8 mouse cellular contexts compared by ENCODE assay signal in the genomic region with DNA sequence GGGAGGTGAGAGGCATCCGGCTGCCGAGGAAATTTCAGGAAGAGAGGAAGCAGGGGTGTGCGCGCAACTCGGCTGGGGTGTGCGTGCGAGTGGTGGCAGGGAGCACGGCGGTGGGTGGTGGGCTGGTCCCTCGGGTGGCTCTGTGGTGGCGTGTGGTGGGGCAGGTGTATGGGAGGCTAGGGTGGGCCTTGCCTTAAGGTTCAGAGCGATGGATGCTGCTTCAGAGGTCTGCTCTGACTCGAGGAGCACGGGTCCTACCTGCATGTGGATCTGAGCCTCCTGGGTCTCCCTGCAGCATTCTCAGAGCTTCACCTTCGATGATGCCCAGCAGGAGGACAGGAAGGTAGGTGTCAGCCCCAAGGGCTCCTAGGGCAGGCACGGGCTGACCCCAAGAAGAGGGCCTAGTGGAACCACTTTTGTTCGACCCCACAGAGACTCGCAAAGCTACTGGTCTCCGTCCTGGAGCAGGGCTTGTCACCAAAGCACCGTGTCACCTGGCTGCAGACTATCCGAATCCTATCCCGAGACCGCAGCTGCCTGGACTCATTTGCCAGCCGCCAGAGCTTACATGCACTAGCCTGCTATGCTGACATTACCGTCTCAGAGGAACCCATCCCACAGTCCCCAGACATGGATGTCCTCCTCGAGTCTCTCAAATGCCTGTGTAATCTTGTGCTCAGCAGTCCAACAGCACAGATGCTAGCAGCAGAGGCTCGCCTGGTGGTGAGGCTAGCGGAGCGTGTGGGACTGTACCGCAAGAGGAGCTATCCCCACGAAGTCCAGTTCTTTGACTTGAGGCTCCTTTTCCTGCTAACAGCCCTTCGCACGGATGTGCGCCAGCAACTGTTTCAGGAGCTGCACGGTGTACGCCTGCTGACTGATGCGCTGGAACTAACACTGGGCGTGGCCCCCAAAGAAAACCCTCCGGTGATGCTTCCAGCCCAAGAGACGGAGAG. TPM values are rescaled to one million over a fixed set of nuclear protein-coding genes. Genes with fewer than 3 reads are reported as not detected.
DNase-seq lines count a peak whose midpoint lies in the region; ATAC-seq and TF ChIP-seq lines count a peak whose summit lies in the region.

A gene (minus strand): TSS at position 28 of the 956 bp plus-strand sequence.

- peaks cover 72% of the 10 kb centered on the region for H3K4me1 ChIP-seq in E14TG2a.4 (replicated peaks; ENCODE audit: low read depth, low read length)
- peaks cover 22% of the 10 kb centered on the region for H3K4me1 ChIP-seq in heart, embryonic 12.5 days (replicated peaks)
- peaks cover 22% of the 10 kb centered on the region for H3K4me1 ChIP-seq in midbrain, embryonic 14.5 days (ENCODE audit: control insufficient read depth, insufficient read depth, low read length)

- H3K4me3 ChIP-seq in E14TG2a.4 (replicated peaks; ENCODE audit: low read length) = peak within 1 kb of the TSS; percentile 90
- peak within 1 kb of the TSS; percentile 70 for H3K4me3 ChIP-seq in heart, embryonic 12.5 days
- H3K4me3 ChIP-seq in left cerebral cortex, adult 2 months = peak within 1 kb of the TSS; percentile 75
- peak within 1 kb of the TSS; percentile 85 for H3K4me3 ChIP-seq in midbrain, embryonic 14.5 days (replicated peaks; ENCODE audit: low read depth, low read length)

- peak within 1 kb of the TSS; percentile 87 for H3K27ac ChIP-seq in heart, embryonic 12.5 days (ENCODE audit: poor library complexity, severe bottlenecking)
- H3K27ac ChIP-seq in left cerebral cortex, adult 2 months = peak within 1 kb of the TSS; percentile 90
- H3K27ac ChIP-seq in midbrain, embryonic 14.5 days (replicated peaks; ENCODE audit: low read depth, low read length) = peak within 1 kb of the TSS; percentile 91

- WGBS in heart, embryonic 12.5 days = 33% methylated on average over 40 of the region's 40 CpGs
- WGBS in midbrain, embryonic 14.5 days = 40% methylated on average over 40 of the region's 40 CpGs

- H3K4me2 ChIP-seq in heart, embryonic 12.5 days = peak within 1 kb of the TSS; percentile 87
- peak within 1 kb of the TSS; percentile 92 for H3K4me2 ChIP-seq in midbrain, embryonic 14.5 days (ENCODE audit: low read length)

- peak within 1 kb of the TSS; percentile 87 for H3K9ac ChIP-seq in heart, embryonic 12.5 days
- peak within 1 kb of the TSS; percentile 90 for H3K9ac ChIP-seq in midbrain, embryonic 14.5 days (replicated peaks; ENCODE audit: low read length)

- no peaks in the 10 kb centered on the region for H3K9me3 ChIP-seq in E14TG2a.4 (ENCODE audit: low read length)
- no peaks in the 10 kb centered on the region for H3K9me3 ChIP-seq in heart, embryonic 12.5 days (replicated peaks)
- no peaks in the 10 kb centered on the region for H3K9me3 ChIP-seq in midbrain, embryonic 14.5 days (ENCODE audit: control insufficient read depth, low read length)

- peaks cover 78% of the 10 kb centered on the region for H3K36me3 ChIP-seq in E14TG2a.4 (ENCODE audit: insufficient read depth, low read length)
- peaks cover 67% of the 10 kb centered on the region for H3K36me3 ChIP-seq in heart, embryonic 12.5 days
- H3K36me3 ChIP-seq in midbrain, embryonic 14.5 days (ENCODE audit: control insufficient read depth, insufficient read depth, low read length) = peaks cover 63% of the 10 kb centered on the region

- H3K27me3 ChIP-seq in E14TG2a.4 (ENCODE audit: insufficient read depth, low read length) = no peaks in the 10 kb centered on the region
- H3K27me3 ChIP-seq in heart, embryonic 12.5 days (replicated peaks) = no peaks in the 10 kb centered on the region
- H3K27me3 ChIP-seq in midbrain, embryonic 14.5 days (ENCODE audit: control insufficient read depth, insufficient read depth, low read length) = no peaks in the 10 kb centered on the region

- intact Hi-C loops in left cerebral cortex, adult 2 months (cut with DNase I) = loop anchor here (1.0 to 5.0 kb wide), 2 partner anchors 24 to 314 kb away; a partner anchor contains a TSS

- no peak for TF ChIP-seq CTCF in E14TG2a.4 (conservative IDR thresholded peaks at IDR 0.05; ENCODE audit: low read length)
- TF ChIP-seq CTCF in left cerebral cortex, adult 2 months (IDR thresholded peaks at IDR 0.05) = no peak

- DNase-seq in heart, adult 11 months = peak; percentile 92
- no peak for DNase-seq in heart, adult 9 months (ENCODE audit: low spot score in 2 of 2)
- peak; percentile 35 for DNase-seq in cerebellum, adult 8-10 months
- no peak for DNase-seq in left cerebral cortex, adult 2 months (ENCODE audit: extremely low spot score in 1 of 2, low spot score in 2 of 2)
- no peak for DNase-seq in midbrain, embryonic 14.5 days
- no peak for DNase-seq in yolk sac, embryonic 10.5 days (ENCODE audit: low spot score)

- ATAC-seq in heart, embryonic 12.5 days (ENCODE audit: insufficient number of reproducible peaks, low FRiP score) = peak; percentile 40; the same call in 1 of the 2 replicates
- peak; percentile 28 for ATAC-seq in midbrain, embryonic 14.5 days (ENCODE audit: low FRiP score, low TSS enrichment)

RNA-seq across cellular contexts. Expression of the gene that starts here (rescaled TPM):
- polyA plus RNA-seq in heart, embryonic 12.5 days (2016; fragmentation: Nextera tagmentation; extraction: Ambion mirVana) = 27.7 and 29.3 TPM in 2 replicates
- total RNA-seq in left cerebral cortex, adult 2 months (2021) = 10 to 100 TPM; 24.6 to 24.8 TPM
- polyA plus RNA-seq in midbrain, embryonic 14.5 days (2014; fragmentation: Nextera tagmentation; extraction: Ambion mirVana) = 42.8 and 54.5 TPM in 2 replicates

Comparison
In these comparisons a context has a peak if more than half of its experiments do, and no peak if none do; other contexts are left out.
1. DNase-seq: peak in heart, adult 11 months (single experiment) and cerebellum, adult 8-10 months (single experiment); none in heart, adult 9 months (0 of 2), left cerebral cortex, adult 2 months (0 of 2), midbrain, embryonic 14.5 days (single experiment) and yolk sac, embryonic 10.5 days (single experiment).
2. Peak in every context shown above with its lines, with median percentiles within 50 percentile points of each other: H3K4me3 ChIP-seq and H3K27ac ChIP-seq.